Mouse (Mus musculus) embryonic fibroblast, embryonic 13.5 days (primary cell): Measurements from ENCODE around the gene Cyp8b1. TPM values are rescaled to one million over a fixed set of nuclear protein-coding genes. Genes with fewer than 3 reads are reported as not detected.

Experiments
- H3K27ac ChIP-seq: 2 replicates; pipeline ENCODE4 v1.5.1; 2012; ENCODE audit warnings: low read length, control low read depth, inconsistent platforms; ENCODE audit not compliant: insufficient read depth
- H3K4me1 ChIP-seq: 2 replicates; pipeline ENCODE4 v1.6.1; 2011; ENCODE audit warnings: low read length; ENCODE audit not compliant: control insufficient read depth, insufficient read depth
- H3K4me3 ChIP-seq: 2 replicates; pipeline ENCODE4 v1.5.1; 2011; ENCODE audit warnings: mild to moderate bottlenecking, control low read depth, low read length; ENCODE audit not compliant: insufficient read depth
- CTCF ChIP-seq: IDR thresholded peaks from 2 replicates; pipeline ENCODE4 v1.5.1; 2011; ENCODE audit warnings: mild to moderate bottlenecking, control low read depth, low read length, moderate library complexity, borderline replicate concordance; ENCODE audit not compliant: insufficient read depth
- POLR2A ChIP-seq: IDR thresholded peaks from 2 replicates; pipeline ENCODE4 v1.6.1; 2011; ENCODE audit warnings: low read depth, mild to moderate bottlenecking, control low read depth, low read length, moderate library complexity
- polyA plus RNA-seq: library from polyadenylated mRNA; stranded (reverse); fragments of >200 nt; gene quantifications from 2 replicates; pipeline ENCODE4 v1.2.4, GENCODE M21; 2011; ENCODE audit warnings: low read depth; ENCODE audit not compliant: missing spikeins, insufficient read length

Gene Cyp8b1
- polyA plus RNA-seq, 1 experiment: not detected

DNA sequence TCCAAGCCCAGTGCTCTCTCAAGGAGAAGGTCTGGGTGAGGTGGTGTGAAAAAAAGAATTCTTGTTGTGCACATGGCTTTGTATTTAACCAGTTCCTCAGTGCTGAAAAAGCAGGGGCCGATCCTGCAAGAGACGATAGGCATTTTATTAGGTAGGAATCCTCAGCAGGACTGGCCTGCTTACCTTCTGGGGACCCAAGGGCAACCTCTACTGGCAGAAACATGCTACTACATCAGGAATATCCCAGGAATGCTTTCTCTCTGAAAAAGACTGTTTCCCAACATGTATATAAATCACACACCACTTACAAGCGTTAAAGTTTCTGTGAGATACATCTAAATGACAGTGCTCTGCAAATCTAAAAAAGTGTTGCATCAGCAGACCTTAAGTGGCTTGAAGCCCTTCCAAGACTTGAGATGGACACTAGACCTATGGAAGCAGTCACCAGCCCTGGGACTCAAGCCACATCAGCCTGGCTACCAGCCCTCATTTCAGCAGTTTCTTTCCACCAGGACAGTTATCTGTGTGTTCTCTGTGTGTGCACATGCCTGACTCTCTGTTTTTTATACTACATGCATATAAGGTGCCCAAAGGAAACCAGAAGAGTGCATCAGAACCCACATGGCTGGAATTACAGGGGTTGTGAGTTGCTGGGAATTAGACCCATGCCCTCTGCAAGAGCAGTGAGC is 38.9 kb downstream of the Cyp8b1 start:
- H3K4me1 ChIP-seq: no peaks in the 10 kb centered on the region; the same call in 1 of the 2 replicates
- no peak overlapping the region for H3K27ac ChIP-seq
- no peak overlapping the region for H3K4me3 ChIP-seq
- TF ChIP-seq CTCF (peak; percentile 29; the same call in 1 of the 2 replicates), POLR2A (no peak)

DNA sequence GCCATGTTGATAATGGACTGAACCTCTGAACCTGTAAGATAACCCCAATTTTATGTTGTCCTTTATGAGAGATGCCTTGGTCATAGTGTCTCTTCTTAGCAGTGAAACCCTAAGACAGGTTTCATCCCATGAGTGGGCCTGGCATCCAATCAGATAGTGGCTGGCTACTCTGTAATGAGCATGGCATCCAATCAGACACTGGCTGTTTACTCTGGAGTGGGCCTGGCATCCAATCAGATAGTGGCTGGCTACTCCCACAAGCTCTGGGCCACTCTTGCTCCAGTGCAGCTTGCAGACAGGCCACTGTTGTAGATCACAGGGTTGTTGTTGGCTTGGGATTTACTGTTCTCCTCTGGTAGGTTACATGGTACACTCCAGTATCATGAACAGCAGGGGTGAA is 42.5 kb downstream of the Cyp8b1 start:
- H3K4me1 ChIP-seq: no peaks in the 10 kb centered on the region
- H3K4me3 ChIP-seq: no peak overlapping the region

GRCm38 (mm10) chr9:121872062-121872683 is 43.9 kb downstream of the Cyp8b1 start:
- H3K27ac ChIP-seq: no peak overlapping the region
- TF ChIP-seq CTCF (no peak), POLR2A (no peak)
- no peak overlapping the region for H3K4me3 ChIP-seq

More for the DNA sequence above, 42.5 kb downstream of the Cyp8b1 start:
- H3K27ac ChIP-seq: no peak overlapping the region
- no peak for TF ChIP-seq POLR2A
- no peak for TF ChIP-seq CTCF

GRCm38 (mm10) chr9:121869973-121870515 is 46.1 kb downstream of the Cyp8b1 start:
- Histone ChIP-seq H3K4me1 (no peaks in the 10 kb centered on the region), H3K27ac (no peak overlapping the region), H3K4me3 (no peak overlapping the region)
- TF ChIP-seq POLR2A (no peak), CTCF (no peak)

More at GRCm38 (mm10) chr9:121872062-121872683, 43.9 kb downstream of the Cyp8b1 start:
- no peaks in the 10 kb centered on the region for H3K4me1 ChIP-seq

DNA sequence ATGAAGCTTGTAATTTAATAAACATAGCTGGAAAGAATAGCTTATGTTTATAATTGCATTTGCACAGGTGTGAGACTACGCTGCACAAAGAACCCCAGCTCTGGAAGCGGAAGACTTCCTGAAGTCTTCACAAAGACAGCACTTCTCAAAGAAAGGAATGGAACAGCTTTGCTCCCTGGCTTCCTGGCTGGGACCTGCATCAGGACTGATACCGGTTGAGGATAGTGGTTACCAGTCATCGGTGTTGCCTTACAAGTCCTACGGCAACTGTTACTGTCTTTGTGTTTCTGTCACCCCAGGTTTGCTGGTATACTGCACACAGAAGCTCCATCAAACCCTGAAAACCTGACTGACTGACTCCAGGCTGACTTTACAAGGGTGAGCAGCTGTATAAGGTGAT is 46.7 kb downstream of the Cyp8b1 start:
- TF ChIP-seq POLR2A (no peak), CTCF (no peak)
- no peak overlapping the region for H3K27ac ChIP-seq
- no peaks in the 10 kb centered on the region for H3K4me1 ChIP-seq
- H3K4me3 ChIP-seq: no peak overlapping the region

- H3K4me3 ChIP-seq: no peak overlapping the region
- H3K27ac ChIP-seq: no peak overlapping the region
- H3K4me1 ChIP-seq: no peaks in the 10 kb centered on the region
- TF ChIP-seq POLR2A: no peak
- no peak for TF ChIP-seq CTCF
Measured at GRCm38 (mm10) chr9:121868236-121868635, 47.9 kb downstream of the Cyp8b1 start.

DNA sequence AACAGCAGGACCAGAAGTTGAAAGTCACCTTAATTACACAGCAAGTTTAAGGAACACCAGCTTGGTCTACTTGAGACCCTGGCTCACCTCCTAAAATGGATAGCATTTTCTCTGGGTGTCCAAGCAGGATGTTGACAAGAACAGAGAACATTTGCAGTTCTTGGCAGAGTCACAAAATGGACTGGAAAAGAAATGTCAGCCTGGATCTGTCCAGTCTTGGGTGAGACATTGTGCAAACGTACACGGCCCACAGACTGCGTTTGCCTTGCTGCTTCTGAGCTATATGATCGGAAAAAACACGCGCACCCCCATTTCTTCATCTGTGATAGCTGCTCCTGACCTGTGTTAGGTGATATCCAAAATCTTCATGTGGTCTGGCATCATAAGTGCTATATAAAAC is 48.5 kb downstream of the Cyp8b1 start:
- H3K4me1 ChIP-seq: no peaks in the 10 kb centered on the region
- H3K27ac ChIP-seq: no peak overlapping the region
- H3K4me3 ChIP-seq: no peak overlapping the region
- no peak for TF ChIP-seq CTCF
- TF ChIP-seq POLR2A: no peak

DNA sequence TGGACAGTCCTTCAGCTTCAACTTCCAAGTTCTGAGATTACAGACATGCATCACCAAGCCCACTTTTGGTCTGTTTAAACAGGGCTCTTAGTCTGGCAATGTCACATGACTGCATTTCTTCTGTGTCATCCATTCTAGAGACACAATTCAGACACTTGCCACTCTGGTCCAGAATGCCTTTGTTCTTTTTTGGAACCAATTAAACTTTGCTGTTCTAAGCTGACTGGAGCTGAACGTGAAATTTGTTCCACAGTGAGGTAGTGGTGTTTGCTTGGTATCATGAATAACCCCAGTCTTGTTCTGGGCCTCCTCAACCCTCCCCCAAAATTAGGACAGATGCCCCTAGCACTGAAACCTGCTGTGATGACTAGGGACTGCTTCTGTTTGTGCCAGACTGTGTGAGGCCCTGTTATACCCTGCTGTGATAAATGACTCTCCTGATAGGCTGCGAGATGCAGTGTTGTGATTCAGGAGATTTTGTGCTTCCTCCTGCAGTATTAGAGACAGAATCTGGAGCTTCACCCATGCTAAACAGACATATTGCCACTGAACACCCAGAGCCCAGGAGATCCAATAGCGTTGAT is 50.6 kb downstream of the Cyp8b1 start:
- Histone ChIP-seq H3K4me1 (no peaks in the 10 kb centered on the region), H3K4me3 (no peak overlapping the region), H3K27ac (no peak overlapping the region)
- TF ChIP-seq POLR2A (no peak), CTCF (no peak)

DNA sequence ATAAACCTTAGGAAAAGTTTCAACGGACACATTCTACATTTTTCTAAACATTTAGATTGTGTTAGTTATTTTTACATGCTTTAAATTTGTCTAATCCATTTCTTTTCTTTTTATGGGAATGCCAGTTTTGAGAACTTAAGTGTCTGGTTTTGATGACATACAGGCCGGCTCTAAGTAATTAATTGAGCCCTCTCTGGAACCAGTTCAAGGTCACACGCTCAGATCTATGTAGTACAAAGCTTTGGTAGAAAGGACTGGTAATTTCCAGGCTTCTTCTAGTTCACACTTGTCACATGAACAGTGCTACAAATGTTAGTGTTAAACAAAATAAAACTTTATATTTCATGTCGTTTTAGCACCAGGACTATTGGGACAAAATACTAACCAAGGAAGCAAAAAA is 51.3 kb downstream of the Cyp8b1 start:
- Histone ChIP-seq H3K4me3 (no peak overlapping the region), H3K27ac (no peak overlapping the region), H3K4me1 (no peaks in the 10 kb centered on the region)
- TF ChIP-seq CTCF (no peak), POLR2A (no peak)

Other genes starting within 250 kb of the Cyp8b1 start
- 9.3 and 11.2 TPM in 2 replicates for gene Sec22c, start 210.8 kb downstream of the Cyp8b1 start, polyA plus RNA-seq
- 46.9 and 59.7 TPM in 2 replicates for gene Ss18l2, start 206.0 kb downstream of the Cyp8b1 start, polyA plus RNA-seq
- gene Nktr, start 197.1 kb downstream of the Cyp8b1 start, polyA plus RNA-seq: 134 and 169 TPM in 2 replicates
- gene Zfp651, start 157.0 kb downstream of the Cyp8b1 start, polyA plus RNA-seq: 30.4 and 36.6 TPM in 2 replicates
- gene Klhl40, start 138.7 kb downstream of the Cyp8b1 start, polyA plus RNA-seq: not detected in 2 replicates
- not detected in 2 replicates for gene Hhatl, start 123.8 kb downstream of the Cyp8b1 start, polyA plus RNA-seq
- gene Ccdc13, start 76.8 kb downstream of the Cyp8b1 start, polyA plus RNA-seq: not detected in 2 replicates
- 96.1 and 101 TPM in 2 replicates for gene Higd1a, start 57.9 kb downstream of the Cyp8b1 start, polyA plus RNA-seq
- gene Ackr2, start 17.9 kb downstream of the Cyp8b1 start, polyA plus RNA-seq: not detected in 2 replicates
- 0.98 TPM in 1 of 2 replicates, not detected in the other for gene Fam198a, start 34.7 kb upstream of the Cyp8b1 start, polyA plus RNA-seq
- gene Pomgnt2, start 80.8 kb upstream of the Cyp8b1 start, polyA plus RNA-seq: 6.2 and 7.6 TPM in 2 replicates
- gene Snrk, start 201.0 kb upstream of the Cyp8b1 start, polyA plus RNA-seq: 48.8 and 51.2 TPM in 2 replicates